Mouse (Mus musculus): ENCODE results near the gene Crispld2.

Crispld2 gene

DNA sequence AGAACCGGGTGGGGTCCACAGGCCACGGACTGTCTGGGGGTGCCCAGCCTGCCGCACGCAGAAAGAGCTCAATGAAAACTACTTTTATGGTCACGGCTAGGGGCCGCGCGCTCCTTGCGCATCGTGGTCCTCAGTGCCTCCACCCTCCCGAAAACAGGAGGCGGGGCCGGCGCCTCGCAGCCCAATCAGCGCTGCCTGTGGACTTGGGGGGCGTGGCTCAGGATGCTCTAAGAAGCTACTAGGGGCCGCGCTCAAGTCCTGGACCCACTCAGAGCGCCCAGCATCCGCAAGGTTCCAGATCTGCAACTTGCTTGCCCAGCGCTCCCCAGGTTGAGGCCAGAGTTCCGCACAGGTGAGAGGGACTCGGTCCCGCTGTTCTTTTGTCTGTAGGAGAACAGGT, at the start of gene Crispld2:
TSS of gene Crispld2 (plus strand) at position 190 of the 400 bp plus-strand sequence.
- DNase-seq (ENCODE audit: low spot score), result no peak

DNA sequence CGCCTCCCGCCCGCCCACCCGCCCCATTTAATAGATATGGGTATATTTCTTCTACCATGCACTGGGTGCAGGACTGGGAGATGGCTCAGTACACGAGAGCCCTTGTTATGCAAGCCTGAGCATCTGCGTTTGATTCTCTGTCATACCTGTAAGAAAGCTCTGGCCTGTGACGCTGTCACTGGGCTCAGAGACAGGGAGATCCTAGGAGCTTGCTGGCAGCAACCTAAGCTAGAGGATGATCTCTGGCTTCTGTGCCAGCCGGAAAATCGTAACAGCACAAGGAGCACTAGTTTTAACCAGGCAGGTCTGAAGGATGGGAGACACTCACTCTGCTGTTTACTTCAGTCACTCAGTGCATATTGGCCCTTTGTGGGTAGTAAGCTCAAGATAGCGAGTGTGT, 48.6 kb upstream of the Crispld2 start:
- DNase-seq (ENCODE audit: low spot score), result no peak

DNA sequence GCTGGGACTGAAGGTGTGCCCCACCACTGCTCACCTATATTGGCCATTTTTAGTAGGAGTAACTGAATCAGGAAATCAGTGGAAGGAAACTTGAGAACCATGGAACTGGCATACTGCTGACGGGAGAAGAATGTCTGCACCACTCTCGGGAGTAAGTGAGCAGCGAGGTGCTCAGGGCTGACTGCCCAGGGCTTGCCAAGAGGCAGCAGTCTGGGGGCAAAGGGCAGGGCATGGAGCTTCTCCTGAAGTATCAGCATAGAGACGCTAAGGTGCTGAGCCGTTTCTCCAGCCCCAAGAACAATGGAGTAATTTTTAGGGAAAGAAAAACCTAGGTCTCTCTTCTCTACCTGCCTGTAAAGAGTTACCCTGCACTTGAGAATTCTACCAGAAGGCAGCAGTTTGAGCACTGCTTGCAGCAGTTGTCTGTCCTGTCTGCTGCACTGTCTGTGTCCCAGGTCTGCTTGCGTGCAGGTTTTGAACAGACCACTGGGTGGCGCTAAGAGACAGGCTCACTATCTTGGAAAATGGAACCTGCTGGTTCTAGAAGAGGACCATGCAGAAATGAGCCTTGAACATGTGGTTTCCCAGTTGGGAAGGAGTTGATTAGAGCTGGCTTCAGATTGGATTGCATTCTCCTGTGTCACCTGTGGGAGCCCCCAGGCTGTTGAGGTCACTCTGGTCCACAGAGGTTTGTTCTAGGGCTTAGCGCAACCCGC, 48.0 kb upstream of the Crispld2 start:
- peak; percentile 86 for DNase-seq (ENCODE audit: low spot score)

GRCm38 (mm10) chr8:119946326-119946865, 45.8 kb upstream of the Crispld2 start:
- DNase-seq (ENCODE audit: low spot score), result no peak

DNA sequence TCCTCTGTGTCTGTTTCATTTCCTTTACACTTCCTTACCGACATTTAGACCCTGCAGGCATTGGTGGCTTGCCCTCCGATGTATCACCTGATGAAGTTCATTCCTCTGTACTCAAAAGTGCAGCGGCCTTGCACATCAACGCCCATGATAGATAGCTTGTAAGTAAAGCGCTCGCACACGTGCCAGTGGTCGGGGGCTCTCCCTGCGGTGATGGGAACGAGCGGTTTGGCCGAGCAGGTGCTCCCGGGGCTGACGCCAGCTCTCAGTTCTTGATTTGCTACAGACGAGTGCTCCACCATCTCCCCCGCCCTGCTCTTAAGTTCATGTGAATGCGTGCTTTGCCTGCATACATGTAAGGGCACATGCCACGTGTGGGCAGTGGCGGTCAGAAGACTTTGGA, 44.6 kb upstream of the Crispld2 start:
- DNase-seq (ENCODE audit: low spot score), result no peak

- DNase-seq (ENCODE audit: low spot score), result no peak
These were observed 43.9 kb upstream of the Crispld2 start for GRCm38 (mm10) chr8:119948340-119948739.

GRCm38 (mm10) chr8:119952282-119952681, 40.0 kb upstream of the Crispld2 start:
- DNase-seq (ENCODE audit: low spot score), result no peak

DNA sequence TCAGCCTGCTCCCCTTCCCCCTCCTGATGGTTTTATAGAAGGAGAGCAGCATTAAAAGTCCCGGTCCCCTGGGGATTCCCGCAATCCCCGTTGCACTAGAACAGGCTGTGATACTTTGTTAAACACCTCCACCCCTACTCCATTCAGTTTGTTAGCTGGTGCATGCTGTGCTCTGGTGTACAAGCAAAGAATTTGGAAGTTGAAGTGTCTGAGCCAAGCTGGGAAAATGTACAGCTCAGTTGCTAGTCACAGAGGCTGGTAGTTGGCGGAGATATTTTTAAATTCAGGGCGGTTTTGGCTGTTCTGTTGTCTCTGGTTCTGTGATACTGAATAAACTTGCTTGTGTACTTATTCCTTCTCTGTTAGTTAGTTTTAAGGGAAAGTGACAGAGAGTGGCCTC, 39.5 kb upstream of the Crispld2 start:
- DNase-seq (ENCODE audit: low spot score), result no peak

- no peak for DNase-seq (ENCODE audit: low spot score)
These were observed 36.9 kb upstream of the Crispld2 start for GRCm38 (mm10) chr8:119955333-119955732.

DNA sequence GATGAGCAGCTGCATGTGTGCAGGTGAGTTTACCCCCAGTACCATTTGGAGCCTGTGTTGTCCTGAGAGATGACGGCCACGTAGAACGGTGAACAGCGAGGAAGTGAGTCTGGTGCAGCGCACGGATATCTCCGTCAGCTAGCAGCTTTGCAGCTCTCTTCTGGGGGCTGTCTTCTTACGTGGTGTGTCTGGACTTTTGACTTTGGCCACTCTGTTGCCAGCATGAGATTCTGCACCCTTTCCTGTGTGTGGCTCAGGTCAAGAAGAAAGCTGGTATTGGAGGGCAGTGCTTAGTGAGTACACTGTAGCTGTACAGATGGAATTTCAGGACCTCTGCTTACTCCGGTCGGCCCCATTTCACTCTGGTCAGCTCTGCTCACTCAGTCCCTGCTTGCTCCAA, 34.2 kb upstream of the Crispld2 start:
- no peak for DNase-seq (ENCODE audit: low spot score)

DNA sequence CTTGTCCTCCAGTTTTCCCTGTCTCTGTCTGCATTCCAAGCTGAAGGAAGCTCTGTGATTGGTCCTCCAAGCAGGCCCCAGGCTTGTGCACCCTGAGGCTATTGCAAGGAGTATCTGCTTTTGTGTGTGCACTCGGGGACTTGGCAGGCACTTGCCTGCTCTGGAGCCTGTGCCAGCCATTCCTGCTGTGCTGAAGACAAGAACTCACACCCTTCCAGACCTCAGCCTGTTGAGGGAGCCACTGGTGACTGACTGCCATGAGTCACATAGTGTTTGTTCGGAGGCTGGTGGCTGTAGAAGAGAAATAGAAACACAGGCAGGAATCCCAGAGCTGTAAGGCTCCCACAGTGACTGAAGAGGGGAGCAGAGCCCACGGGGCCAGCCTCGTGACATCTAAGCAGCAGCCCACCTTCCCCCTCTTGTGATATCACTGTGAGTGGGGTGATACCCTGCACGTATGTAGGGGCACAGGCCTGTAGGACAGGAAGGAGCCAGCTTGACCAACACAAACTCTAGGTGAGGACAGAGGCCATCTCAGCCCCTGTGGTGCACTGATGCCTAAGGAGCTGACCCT, 31.6 kb upstream of the Crispld2 start:
- peak; percentile 57 for DNase-seq (ENCODE audit: low spot score)

GRCm38 (mm10) chr8:119964859-119965258, 27.4 kb upstream of the Crispld2 start:
- no peak for DNase-seq (ENCODE audit: low spot score)

DNA sequence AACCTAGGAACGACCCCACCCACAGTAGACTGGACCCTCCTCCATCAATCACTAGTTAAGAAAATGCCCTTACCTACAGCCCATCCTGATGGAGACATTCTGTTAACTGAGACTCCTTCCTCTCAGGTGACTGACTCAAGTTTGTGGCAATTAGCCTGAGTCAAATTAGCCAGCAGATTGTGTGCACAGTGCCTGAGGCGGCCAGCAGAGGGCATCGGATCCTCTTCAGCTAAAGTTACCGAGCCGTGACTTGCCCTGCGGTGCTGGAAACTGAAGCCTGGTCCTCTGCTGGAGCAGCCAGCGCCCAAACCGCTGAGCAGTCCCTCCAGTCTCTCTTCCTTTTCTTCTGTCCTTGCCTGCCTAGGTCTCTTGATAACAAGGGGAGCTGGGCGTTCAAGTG, 24.8 kb upstream of the Crispld2 start:
- DNase-seq (ENCODE audit: low spot score), result no peak

DNA sequence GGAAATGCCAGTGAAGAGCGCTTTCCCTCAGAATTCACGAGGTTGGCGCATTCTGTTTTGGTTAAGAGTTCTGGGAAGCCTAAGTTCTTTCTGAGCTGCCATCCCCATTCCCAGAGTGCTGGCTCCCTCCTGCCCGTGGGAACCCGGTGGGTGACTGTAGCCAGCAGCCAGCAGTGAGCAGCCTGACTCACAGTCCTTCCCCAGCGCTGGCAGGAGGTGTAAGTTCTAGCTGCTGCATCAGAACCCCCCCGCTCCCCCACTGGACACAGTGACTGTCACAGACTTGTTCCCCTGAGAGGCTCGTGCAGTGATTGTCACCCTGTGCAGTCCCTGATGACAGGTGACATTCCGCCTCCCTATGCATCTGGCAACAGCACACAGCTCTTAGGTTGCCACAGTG, 22.1 kb upstream of the Crispld2 start:
- no peak for DNase-seq (ENCODE audit: low spot score)

GRCm38 (mm10) chr8:119972558-119972957, 19.7 kb upstream of the Crispld2 start:
- no peak for DNase-seq (ENCODE audit: low spot score)

DNA sequence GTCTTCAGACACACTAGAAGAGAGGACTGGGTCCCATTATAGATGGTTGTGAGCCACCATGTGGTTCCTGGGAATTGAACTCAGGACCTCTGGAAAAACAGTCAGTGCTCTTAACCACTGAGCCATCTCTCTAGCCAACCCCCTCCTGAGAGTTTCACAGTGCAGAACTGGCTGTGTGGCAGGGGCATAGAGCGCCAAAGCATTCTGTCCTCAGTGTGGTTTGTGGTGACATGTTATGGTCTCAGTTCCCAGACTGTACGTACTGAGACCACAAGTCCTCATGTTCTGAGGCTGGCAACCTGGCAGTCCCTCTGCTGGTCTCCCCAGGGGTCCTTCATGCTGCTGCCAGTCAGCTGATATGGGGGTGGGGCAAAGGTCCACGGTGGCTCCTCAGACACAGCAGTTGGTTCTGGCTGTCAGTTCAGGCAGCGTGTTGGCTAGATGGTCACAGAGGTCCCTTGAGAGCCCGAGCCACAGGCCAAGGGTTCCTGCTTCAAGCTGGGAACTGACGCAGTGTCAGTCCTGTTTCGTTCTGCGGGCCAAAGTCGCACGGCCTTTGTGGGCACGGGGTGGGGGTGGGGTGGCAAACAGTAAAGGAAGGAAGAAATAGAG, 13.4 kb upstream of the Crispld2 start:
- DNase-seq (ENCODE audit: low spot score), result no peak

GRCm38 (mm10) chr8:119981253-119981652, 11.0 kb upstream of the Crispld2 start:
- DNase-seq (ENCODE audit: low spot score), result peak; percentile 30

DNA sequence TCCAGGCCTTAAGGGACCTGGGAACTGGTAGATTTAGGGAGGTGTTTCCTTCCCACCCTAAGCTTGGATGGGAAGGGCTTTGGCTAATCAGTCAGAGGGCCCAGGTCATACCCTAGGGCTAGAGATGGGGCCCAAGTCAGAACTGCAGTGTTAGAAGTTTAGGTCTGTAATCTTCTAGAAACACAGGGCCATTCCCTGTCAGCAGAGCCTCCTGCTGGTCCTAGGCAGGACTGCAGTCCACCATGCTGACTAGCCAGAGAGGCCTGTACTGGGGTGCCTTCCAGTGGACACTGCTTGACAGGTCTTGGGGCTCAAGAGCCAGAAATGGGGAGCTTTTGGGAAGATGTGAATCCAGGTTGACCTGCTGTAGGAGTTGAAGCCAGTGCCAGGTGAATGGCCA, 8.2 kb upstream of the Crispld2 start:
- DNase-seq (ENCODE audit: low spot score), result no peak

DNA sequence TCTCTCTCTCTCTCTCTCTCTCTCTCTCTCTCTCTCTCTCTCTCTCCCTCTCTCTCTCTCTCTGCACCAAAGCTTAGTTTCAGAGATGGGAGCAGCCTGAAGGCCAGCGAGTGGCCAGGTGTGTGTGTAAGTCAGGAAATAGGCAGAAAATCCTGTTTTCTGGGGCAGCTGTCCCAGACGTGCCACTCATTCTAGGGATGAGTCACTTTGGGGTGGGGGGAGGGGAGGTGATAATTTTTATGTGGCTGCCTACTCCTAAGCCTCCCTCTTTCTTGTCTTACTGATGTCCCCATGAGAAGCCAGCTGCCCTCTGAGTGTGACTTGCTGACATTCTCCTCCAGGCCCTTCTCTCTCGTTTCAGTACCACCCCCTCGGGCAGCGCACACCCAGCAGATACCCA, 6.1 kb upstream of the Crispld2 start:
- DNase-seq (ENCODE audit: low spot score), result peak; percentile 40

DNA sequence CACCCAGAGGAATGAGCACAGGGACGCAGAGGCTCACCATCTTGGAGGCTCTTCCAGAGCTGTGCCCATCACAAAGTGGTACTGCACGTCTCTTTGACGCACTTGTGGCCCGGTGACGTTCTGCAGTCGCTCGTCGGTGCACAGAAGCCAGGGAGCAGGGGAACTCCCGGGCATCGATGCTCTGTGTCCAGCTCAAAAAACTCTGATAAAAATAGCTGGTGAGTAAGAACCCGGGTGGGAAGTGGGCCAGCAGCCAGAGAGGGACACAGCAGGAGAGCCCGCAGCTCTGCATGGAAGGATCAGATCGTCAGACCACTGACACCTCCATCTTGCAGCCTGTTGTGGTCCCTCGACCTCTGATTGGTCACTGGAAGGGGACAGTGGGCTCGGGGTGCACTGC, 4.2 kb upstream of the Crispld2 start:
- DNase-seq (ENCODE audit: low spot score), result peak; percentile 82

GRCm38 (mm10) chr8:119994114-119994513, 1.9 kb downstream of the Crispld2 start:
- DNase-seq (ENCODE audit: low spot score), result peak; percentile 68

GRCm38 (mm10) chr8:119994556-119994955, 2.3 kb downstream of the Crispld2 start:
- DNase-seq (ENCODE audit: low spot score), result peak; percentile 49

GRCm38 (mm10) chr8:119997266-119997665, 5.0 kb downstream of the Crispld2 start:
- DNase-seq (ENCODE audit: low spot score), result no peak
